Mouse (Mus musculus) CD4-positive, CD25-positive, alpha-beta regulatory T cell (primary cell): ENCODE measurements around the gene Polr2e. TPM values are rescaled to one million over a fixed set of nuclear protein-coding genes. Genes with fewer than 3 reads are reported as not detected.

Source experiments
- polyA plus RNA-seq: library from polyadenylated mRNA; unstranded; fragments of 100-300 nt; shearing (Covaris generic); gene quantifications from one replicate; pipeline ENCODE4 v1.2.1, GENCODE M21; 2017

The Polr2e gene
- 195 TPM for polyA plus RNA-seq

GRCm38 (mm10) chr10:80039559-80039979, at the start of gene Polr2e:
Polr2e (minus strand) TSS chr10:80039795.

GRCm38 (mm10) chr10:80047041-80047565, 7.5 kb upstream of the Polr2e start, which contains the start of gene Gpx4:
Gpx4 (plus strand) TSS chr10:80047166.

GRCm38 (mm10) chr10:80016511-80016910, 23.1 kb downstream of the Polr2e start, which contains the start of gene Arhgap45:
Arhgap45 (plus strand) TSS chr10:80016653.

GRCm38 (mm10) chr10:79996272-79997033, 43.1 kb downstream of the Polr2e start, which contains the start of gene Abca7:
Abca7 (plus strand) TSS chr10:79996494.

GRCm38 (mm10) chr10:79988506-79989271, 50.9 kb downstream of the Polr2e start, which contains the start of gene Cnn2:
Cnn2 (plus strand) TSS chr10:79988584.

Other genes starting within 250 kb of the Polr2e start
- not detected for gene Prss57, start 248.8 kb downstream of the Polr2e start, polyA plus RNA-seq
- 1.6 TPM for gene Palm, start 246.2 kb downstream of the Polr2e start, polyA plus RNA-seq
- gene Misp, start 218.8 kb downstream of the Polr2e start, polyA plus RNA-seq = not detected
- 318 TPM for gene Ptbp1, start 185.4 kb downstream of the Polr2e start, polyA plus RNA-seq
- gene Prtn3, start 165.3 kb downstream of the Polr2e start, polyA plus RNA-seq = not detected
- gene Plppr3, start 165.2 kb downstream of the Polr2e start, polyA plus RNA-seq = 4.5 TPM
- not detected for gene Elane, start 153.5 kb downstream of the Polr2e start, polyA plus RNA-seq
- not detected for gene Cfd, start 148.9 kb downstream of the Polr2e start, polyA plus RNA-seq
- 40.9 TPM for gene Med16, start 130.9 kb downstream of the Polr2e start, polyA plus RNA-seq
- 23.3 TPM for gene Gm26602, start 128.9 kb downstream of the Polr2e start, polyA plus RNA-seq
- gene Kiss1r, start 122.8 kb downstream of the Polr2e start, polyA plus RNA-seq = 0.50 TPM
- 193 TPM for gene R3hdm4, start 118.6 kb downstream of the Polr2e start, polyA plus RNA-seq
- gene Arid3a, start 112.8 kb downstream of the Polr2e start, polyA plus RNA-seq = 9.6 TPM
- gene Wdr18, start 79.6 kb downstream of the Polr2e start, polyA plus RNA-seq = 73.4 TPM
- not detected for gene Grin3b, start 69.1 kb downstream of the Polr2e start, polyA plus RNA-seq
- 32.9 TPM for gene Tmem259, start 55.5 kb downstream of the Polr2e start, polyA plus RNA-seq
- gene Cnn2, start 51.2 kb downstream of the Polr2e start, polyA plus RNA-seq = 937 TPM
- 60.9 TPM for gene Abca7, start 43.3 kb downstream of the Polr2e start, polyA plus RNA-seq
- 916 TPM for gene Arhgap45, start 23.1 kb downstream of the Polr2e start, polyA plus RNA-seq
- gene Gpx4, start 7.4 kb upstream of the Polr2e start, polyA plus RNA-seq = 441 TPM
- 59.4 TPM for gene Sbno2, start 65.8 kb upstream of the Polr2e start, polyA plus RNA-seq
- gene Stk11, start 76.0 kb upstream of the Polr2e start, polyA plus RNA-seq = 47.2 TPM
- gene Atp5d, start 98.8 kb upstream of the Polr2e start, polyA plus RNA-seq = 400 TPM
- gene Cbarp, start 101.0 kb upstream of the Polr2e start, polyA plus RNA-seq = 3.4 TPM
- 5.6 TPM for gene Midn, start 108.5 kb upstream of the Polr2e start, polyA plus RNA-seq
- gene Cirbp, start 126.2 kb upstream of the Polr2e start, polyA plus RNA-seq = 228 TPM
- 21.5 TPM for gene 1600002K03Rik, start 133.1 kb upstream of the Polr2e start, polyA plus RNA-seq
- 0.17 TPM for gene Efna2, start 139.7 kb upstream of the Polr2e start, polyA plus RNA-seq
- 119 TPM for gene Mum1, start 186.6 kb upstream of the Polr2e start, polyA plus RNA-seq
- gene Ndufs7, start 209.3 kb upstream of the Polr2e start, polyA plus RNA-seq = 273 TPM
- 0.67 TPM for gene Gamt, start 221.2 kb upstream of the Polr2e start, polyA plus RNA-seq
- 94.1 TPM for gene Dazap1, start 221.7 kb upstream of the Polr2e start, polyA plus RNA-seq